ENCODE assay signal across 14 mouse cellular contexts in the genomic region with DNA sequence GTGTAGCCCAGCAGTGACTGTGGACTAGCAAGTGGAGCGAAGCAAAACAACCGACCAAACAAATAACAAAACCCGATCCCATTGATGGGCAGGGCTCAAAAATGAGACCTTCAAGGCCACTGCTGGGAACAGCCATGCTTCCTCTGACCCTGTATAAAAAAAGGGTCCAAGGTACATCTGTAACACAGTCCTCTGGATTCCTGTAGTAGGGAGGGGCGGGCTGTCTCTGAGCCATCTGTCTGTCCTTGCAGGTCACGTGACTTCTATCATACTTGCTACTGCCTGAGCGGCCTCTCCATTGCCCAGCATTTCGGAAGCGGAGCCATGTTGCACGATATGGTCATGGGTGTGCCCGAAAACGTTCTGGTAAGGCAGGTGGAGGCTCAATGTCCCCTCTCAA.
"Had no signal": no experiment of that assay in that cellular context is flagged by ENCODE, and none has a peak within 500 bp of the region (broad histone marks: within the 10 kb centered on the region; RNA-seq: fewer than 3 reads in every experiment).

No protein-coding gene starts in this region.

- H3K4me3 ChIP-seq: left cerebral cortex, adult 2 months; limb, embryonic 12.5 days; lung, embryonic 15.5 days; megakaryocyte, embryonic 14.5 days; midbrain, embryonic 13.5 days; neural tube, embryonic 15.5 days had no signal

- DNase-seq: kidney, adult 18-20 months; kidney, postnatal 25 days; lung, postnatal 14 days; right cerebral cortex, adult 18-20 months; right cerebral cortex, postnatal 25 days; thymus, postnatal 14 days had no signal

- H3K27me3 ChIP-seq: limb, embryonic 12.5 days; lung, embryonic 15.5 days; megakaryocyte, embryonic 14.5 days; midbrain, embryonic 13.5 days; neural tube, embryonic 15.5 days had no signal

- H3K9me3 ChIP-seq: limb, embryonic 12.5 days; lung, embryonic 15.5 days; megakaryocyte, embryonic 14.5 days; midbrain, embryonic 13.5 days; neural tube, embryonic 15.5 days had no signal

- H3K9ac ChIP-seq: limb, embryonic 12.5 days; lung, embryonic 15.5 days; midbrain, embryonic 13.5 days; neural tube, embryonic 15.5 days had no signal

- H3K4me2 ChIP-seq: limb, embryonic 12.5 days; lung, embryonic 15.5 days; midbrain, embryonic 13.5 days; neural tube, embryonic 15.5 days had no signal

- H3K4me1 ChIP-seq: limb, embryonic 12.5 days; lung, embryonic 15.5 days had no signal

- ATAC-seq: midbrain, embryonic 13.5 days had no signal

- H3K27ac ChIP-seq: left cerebral cortex, adult 2 months; limb, embryonic 12.5 days; lung, embryonic 15.5 days; macrophage; midbrain, embryonic 13.5 days; neural tube, embryonic 15.5 days; stomach, postnatal 0 days had no signal
